Mouse (Mus musculus) cerebellum, adult 11 months (tissue): ENCODE results near the gene Cabp1.
"Not testable (repeated sequence)": the region's sequence is repeated elsewhere in the genome, so short reads cannot be mapped to it uniquely, and the experiment has no call there.

Experiments used
- DNase-seq: peaks from one replicate; pipeline ENCODE4 v3.0.0; 2022

The Cabp1 gene

DNA sequence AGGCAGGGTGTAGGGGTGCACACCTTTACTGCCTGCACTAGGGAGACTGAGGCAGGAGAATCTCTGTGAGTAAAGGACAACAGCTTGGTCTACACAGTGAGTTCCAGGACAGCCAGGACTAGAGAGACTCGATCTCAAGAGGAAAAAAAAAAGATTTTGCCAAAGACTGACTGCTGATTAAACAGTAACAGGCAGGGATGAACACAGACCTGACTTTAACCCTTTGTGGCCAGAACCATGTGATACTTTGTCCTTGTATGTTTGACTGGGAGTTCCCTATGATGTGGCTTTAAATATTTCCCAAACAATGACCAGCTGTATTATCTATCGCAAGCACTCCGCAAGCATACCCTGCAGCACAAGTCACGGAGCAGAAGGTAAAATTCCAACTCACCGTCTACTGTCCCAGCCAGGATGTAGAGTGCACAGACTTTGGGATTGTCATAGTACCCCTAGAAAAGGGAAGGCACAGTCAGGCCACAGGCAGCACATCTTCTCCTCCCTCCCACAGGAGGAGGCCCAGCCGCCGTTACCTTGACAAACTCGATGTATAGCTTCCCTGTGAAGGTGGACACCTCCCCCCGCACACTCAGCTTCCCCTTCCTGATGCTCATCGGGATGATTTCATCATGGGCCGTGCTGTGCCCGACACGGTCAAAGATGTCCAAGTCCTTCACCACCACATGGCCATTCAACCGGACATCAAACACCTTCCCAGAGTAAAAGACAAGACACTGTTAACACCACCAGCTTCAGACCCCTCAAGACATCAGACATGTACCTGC is 44.3 kb downstream of the Cabp1 start:
- no peak for DNase-seq

DNA sequence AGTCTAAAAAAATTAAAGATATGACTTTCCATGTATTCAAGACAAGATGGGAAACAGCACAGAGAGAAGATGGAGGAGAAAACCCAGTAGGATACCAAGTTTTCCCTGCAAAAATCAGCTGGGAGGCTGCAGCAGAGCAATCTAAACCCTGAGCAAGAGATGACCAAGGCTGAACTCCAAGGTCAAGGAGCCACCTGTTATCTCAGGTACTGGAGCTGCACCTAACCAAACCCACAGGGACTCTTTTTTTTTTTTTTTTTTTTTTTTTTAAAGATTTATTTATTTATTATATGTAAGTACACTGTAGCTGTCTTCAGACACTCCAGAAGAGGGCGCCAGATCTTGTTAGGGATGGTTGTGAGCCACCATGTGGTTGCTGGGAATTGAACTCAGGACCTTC is 45.3 kb downstream of the Cabp1 start:
- DNase-seq, result not testable (repeated sequence)

DNA sequence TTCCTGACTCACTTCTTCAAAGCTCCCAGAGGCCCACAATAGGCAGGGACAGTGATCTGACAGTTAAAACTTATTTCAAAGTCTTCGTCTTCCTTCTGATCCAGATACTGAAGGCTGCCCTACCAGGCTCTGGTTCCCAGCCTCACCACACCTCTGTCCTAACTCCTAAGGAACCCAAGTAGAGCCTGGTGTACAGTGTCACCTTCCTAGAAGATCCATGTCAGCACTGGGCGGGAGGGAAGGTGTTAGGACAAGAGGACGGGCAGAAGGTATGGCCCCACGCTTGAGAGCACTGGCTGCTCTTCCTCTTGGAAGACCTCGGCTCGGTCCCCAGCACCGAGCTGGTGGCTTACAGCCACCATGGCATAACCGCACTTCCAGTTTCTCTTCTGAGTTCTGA is 45.8 kb downstream of the Cabp1 start:
- no peak for DNase-seq

DNA sequence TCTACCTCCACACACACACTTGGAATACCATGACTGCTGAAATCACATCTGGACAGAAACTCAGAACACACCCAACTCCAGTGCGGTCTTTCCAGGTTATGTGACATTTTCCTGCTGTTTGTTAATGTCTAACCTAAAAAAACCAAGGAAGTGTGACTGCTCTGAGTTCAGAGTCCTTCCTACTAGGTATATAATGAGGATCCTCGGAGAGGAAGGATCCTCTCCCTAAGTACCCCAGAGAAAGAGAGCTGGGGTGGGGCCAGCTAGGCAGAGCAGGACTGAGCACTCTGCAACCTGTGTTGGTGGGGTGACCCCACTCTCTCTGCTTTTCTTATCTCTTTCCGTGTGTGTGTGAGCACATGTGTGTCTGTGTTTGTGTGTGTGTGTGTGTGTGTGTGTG is 46.8 kb downstream of the Cabp1 start:
- DNase-seq, result no peak

DNA sequence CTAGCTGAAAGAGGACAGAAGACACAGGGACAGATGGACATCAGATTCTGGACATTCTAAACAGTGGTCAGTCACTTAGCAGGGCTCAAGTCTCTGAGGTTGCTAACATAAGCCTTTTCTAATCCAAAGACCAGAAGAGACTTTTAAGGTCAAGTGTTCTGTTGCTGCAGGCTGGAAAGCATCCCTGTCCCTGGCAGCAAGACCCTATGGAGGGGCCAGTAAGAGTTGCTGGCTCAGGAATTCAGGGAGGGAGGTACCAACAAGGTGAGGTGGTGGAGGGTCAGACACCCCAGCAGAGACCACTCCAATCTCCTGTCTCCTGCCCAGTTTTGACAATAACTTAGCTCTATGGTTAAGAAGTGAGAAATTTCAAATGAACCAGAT is 47.4 kb downstream of the Cabp1 start:
- no peak for DNase-seq

DNA sequence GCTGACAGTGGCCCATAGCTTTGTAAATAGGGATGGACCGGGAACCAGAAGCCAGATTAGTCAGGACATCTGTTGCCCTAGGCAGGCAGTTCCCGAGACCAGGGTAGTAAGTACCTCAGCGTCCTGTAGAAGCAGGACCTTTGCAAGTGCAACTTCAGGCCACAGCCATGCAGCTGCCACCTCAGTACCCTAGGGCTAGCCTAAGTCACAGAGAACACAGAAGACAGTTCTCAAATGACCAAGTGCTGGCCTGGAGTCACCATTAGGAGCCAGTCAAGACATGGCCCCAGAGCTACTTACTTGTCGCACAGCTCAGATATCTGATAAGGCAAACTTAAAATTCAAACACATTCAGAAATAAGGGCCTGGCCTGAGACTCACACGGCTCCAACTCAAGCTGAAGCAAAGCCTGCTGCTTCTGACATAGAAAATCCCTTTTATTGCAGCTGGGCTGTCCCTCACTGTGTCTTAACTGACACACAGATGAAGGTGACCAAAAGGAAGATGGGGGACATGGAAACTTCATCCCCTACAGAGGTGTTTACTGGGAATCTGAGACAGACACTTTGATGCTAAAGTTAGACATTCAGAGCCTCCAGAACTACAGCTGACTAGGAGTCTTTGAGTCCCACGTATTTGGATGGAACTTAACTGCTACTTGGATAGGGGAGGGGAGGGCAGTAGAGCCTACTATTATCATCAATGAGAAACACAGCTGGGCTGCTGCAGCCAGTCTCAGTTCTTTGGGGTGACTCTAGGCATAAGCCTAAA is 48.0 kb downstream of the Cabp1 start:
- DNase-seq, result no peak

DNA sequence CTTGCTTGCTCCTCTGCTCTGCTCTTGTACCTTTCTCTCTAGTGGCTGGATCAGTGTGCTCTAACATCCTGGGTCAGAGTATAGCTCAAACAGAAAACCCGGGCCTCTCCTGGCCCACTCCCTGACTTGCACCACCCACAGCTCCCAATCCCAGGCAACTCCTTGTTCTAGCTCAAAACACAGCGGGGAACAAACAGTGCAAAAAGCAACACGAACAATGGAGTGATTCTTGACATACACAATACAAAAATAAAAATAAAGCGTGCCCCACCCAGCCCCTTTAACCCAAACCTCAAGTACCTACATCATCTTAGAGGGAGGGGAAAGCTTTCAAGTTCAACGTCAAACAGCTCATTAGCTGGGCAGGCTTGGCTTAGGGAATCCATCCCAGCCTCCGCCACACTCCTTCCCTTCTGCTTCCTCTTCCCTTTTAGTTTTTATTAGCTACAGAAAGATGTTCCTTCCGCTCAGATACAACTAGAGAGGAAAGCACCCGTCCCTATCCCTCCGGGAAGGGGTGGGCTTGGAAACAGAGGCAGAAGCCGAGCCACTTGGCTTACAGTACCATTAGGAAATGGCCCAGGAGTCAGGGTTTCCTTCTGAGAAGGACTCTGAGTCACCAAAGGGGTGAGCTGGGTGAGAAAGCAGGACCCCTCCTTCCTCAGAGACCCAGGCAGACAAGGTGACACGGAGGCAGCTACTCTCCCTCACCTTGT is 48.8 kb downstream of the Cabp1 start:
- DNase-seq, result no peak

DNA sequence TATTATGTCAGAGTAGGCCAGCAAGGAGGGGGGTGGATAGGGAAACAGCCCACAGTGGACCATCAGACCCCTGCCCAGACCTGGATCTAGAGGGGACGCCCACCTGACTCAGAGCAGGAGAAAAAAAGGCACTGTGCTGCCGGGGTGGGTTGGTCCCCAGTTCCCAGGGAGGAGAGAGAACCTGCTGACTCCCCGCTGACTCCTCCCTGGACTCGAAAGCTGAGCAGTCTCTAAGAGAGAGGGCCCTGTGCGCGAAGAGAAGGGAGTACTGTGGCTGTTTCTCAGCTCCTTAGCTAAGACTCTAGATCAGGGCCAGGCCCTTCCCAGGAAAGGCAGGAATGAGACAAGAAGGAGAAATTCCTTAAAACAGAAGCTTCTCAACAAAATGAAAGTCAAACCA is 49.7 kb downstream of the Cabp1 start:
- DNase-seq, result no peak

DNA sequence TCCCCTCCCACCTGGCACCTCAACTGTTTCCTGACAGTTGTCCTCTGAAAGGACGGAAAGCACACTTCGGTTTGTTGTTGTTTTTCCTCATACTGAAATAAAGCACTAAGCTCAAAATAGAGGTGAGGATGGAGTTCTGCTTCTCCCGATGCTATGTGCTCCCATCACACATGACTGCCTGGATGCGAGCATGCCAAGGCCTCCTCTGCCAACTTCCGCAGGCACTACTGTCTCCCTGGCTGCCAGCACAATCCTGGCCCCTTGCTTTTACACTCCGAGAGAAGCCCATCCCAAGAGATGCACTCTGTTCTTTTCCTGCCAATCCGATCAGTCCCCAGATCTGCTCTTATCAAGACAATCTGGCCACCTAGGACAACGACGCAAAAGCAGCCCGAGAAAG is 50.6 kb downstream of the Cabp1 start:
- DNase-seq, result no peak

DNA sequence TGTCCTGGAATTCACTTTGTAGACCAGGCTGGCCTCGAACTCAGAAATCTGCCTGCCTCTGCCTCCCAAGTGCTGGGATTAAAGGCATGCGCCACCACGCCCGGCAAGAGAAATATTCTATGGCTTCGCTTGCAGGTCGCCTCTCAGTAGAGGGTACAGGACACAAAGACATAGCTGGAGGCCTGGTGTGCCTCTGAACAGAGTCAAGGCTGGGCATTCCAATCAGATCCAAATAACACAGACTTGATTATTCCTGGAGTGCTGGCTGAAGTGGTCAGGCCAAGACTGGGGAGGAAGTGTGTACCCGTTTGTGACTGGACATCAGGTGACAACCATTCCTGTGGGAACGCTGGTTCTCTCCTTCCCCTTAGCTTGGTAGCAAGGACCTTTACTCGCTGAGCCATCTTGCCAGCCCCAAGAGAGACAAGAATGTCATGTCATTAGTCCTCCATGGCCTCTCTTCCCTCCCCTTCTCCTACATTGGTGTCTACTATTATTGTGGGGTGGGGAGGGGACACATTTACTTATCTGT is 51.9 kb downstream of the Cabp1 start:
- DNase-seq, result no peak

DNA sequence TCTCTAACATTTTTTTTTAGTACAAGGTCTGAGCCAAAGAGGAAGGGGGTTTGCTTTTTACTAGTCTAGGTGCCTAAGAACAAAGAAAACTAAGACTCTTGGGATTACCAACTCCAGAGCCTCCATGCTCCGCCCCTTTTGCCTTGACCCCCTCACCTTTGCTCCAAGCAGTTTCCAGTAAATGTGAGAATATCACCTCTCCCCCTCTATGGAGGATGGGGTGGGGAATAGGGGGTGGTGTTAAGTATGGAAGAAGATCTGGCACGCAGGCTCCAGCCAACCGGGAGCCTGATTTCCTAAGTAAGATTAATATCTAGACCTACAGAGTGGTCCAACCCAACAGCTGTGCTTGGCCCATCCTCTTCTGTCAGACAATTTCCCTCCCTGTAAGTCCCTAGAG is 53.5 kb downstream of the Cabp1 start:
- no peak for DNase-seq

DNA sequence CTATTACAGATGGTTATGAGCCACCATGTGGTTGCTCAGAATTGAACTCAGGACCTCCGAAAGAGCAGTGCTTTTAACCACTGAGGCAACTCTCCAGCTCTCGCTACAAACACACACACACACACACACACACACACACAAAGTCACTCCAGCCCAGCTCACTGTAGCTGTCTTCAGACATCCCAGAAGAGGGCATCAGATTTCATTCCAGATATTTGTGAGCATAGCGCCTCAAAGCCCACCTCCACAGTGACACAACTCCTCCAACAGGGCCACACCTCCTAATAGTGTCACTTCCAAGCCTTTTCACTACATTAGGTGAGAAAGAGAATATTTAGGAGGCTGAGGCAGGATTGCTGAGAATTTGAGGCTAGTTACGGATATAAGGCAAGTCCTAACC is 55.1 kb downstream of the Cabp1 start:
- no peak for DNase-seq

DNA sequence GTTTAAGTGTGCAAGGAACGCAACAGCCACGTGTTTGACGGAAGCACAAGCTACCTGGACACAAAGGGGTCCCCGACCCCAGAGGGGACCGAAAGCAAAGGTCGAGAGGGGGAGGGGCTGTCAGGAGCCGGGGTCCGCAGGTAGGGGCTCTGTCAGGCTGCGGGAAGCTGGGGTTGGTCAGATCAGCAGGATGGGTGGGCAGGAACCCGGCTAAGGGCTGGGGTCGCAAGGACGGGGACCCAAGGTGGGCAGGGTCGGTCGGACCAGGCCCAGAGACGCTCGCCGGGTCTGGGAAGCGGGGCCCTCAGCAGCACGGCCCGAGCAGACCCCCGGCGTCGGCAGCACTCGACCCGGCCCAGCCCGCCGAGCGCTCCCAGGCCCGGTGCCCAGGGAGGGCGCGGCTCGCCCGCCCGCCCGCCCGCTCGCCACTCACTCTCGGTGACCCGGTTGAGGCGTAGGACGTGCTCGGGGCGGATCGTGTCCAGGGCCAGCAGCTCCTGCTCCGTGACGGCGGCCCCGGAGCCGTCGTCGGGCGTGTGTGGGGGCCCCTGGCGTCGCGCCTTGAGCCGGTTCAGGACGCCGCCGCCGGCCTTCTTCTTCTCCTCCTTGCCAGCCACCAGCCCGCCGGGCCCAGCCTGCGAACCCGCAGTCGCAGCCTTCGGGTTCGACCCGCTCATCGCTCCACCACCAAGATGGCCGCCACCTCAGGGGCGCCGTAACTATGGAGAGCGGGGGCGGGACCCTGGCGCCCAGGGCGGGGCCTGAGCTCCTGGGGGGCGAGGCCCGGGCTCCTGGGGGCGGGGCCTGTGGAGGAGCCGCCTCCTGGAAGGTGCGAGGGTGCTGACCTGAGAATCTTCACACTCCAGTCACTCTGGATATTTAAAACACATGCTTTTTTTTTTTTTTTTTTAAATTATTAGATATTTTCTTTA is 59.7 kb downstream of the Cabp1 start, which contains the start of gene Unc119b:
Gene Unc119b, minus strand, starts transcription at position 742 of the 932 bp plus-strand sequence.
- DNase-seq, result peak; percentile 89

DNA sequence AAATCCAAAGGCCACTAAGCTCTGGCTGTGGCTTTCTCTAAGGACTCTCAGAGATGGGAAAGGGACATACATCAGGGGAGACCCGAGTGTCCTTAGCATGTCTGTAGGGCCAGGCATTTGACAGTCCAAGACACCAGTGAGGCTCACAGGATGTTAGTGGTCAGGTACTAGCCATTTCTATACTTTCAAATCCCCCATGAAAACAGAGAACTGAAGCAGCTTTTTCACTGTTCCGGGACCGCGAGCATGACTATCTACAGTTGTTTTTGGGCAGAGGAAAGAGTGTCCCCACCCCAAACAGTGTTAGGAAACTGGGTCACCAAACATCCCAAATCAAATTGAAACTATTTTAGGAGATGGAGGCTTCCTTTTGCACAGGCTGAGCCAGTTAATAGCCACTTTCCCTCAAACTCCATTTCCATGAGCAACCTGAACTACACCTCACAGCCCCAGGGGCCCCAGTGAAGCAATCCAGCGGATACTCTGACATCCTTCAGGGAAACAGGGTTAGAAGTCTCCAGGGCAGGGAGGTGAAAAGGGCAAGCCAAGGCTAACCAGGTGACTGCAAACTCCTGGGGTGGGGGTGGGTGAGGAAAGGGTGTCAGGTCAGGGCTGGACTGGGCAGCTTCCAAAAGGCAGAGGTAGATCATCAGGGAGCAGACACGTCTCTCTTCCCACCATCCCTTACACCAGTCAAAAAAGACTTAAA is 60.7 kb downstream of the Cabp1 start:
- no peak for DNase-seq

DNA sequence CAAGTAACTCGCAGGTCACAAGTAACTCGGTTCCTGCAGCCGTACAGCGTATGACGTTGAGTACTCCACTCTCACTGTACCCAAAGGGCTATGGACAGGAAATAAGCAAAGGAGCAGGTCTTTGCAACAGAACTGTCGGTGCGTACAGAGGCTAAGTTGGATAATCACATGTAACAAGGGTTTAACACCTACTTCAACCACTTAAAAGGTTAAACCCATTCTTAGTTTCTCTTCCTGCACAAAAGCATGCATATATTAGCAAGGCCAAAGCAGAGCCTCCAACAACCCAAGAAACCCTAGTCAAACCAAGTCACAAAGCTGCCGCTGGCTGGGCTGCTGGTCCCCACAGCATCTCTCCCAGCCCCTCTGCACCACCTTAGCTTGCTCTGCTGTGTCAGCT is 61.7 kb downstream of the Cabp1 start:
- DNase-seq, result no peak

DNA sequence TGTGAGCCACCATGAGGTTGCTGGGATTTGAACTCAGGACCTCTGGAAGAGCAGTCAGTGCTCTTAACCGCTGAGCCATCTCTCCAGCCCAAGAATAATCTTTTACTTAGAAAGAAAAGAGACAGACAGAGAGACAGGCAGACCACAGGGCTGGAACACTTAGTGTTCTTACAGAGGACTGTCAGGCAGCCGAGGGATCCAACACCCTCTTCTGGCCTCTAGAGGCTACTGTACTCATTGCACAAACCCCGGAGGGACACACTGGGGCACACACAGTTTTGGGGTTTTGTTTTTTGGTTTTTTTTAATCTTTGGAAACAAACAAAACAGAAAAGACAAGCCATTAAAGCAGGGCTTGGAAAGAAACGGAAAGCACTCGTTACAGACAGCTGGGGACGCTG is 64.9 kb downstream of the Cabp1 start:
- no peak for DNase-seq

DNA sequence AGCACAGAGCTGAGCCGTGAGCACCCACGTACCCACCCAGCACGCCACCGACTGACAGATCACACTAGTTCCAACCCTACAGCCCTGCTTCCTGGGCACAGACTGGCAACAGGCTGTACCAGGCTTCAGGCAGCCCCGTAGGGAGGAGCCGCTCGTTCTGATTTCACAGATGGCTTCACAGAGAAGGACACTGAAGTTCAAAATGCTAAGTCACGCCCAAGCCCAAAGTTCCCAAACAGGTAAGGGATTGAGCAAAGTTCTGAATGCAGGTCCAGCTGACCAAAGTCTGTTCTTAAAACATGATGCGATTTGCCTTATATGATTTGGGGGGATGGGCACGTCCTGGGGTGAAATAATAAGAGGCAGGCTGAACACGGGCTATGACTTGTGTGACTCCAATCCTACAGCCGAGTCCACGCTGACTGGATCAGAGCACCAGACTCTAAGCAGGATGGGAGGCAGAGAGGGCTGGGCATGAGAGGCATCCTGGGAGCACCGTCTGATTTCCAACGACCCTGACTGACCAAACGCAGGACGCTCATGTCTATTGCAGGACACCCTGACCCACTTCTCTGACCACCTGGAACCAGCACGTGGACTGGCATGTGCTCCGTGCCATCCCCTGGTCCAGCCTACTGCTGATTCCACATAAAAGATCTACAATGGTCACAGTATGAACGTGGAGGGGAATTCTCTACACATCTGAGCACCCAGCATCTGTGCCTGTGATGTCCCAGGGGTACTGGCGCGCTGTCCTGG is 66.6 kb downstream of the Cabp1 start:
- peak; percentile 49 for DNase-seq

DNA sequence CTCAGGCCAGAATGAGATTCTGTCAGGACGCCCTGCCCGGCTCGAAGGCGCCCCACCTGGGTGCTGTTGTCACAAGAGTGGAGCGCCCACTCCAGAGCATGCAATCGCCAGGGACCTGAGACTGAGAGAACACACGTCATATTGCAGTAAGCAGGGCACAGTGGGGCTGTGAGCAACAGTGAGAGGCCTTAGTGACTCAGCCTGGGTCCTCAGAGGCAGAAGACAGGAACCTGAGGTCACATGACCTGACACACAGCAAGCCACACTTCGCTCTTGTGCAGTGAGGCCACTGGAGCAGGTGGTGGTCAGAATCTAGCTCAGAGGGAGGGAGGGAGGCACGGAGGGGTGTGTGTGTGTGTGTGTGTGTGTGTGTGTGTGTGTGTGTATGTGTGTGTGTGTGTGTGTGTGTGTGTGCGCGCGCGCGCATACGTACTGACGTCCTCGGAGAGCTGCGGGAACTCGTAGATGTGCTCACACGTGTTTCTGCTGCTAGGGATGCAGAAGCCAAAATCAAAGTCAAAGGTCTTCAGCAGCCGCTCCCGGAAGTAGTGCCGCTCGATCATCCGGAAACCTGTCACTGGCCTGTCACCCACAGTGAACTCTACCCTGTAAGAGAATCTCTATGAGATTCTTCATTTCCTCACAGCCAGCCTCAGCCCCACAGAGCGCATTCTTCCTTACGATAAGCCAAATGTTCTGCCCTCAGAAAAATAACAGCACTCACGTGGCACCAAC is 67.4 kb downstream of the Cabp1 start:
- DNase-seq, result no peak

DNA sequence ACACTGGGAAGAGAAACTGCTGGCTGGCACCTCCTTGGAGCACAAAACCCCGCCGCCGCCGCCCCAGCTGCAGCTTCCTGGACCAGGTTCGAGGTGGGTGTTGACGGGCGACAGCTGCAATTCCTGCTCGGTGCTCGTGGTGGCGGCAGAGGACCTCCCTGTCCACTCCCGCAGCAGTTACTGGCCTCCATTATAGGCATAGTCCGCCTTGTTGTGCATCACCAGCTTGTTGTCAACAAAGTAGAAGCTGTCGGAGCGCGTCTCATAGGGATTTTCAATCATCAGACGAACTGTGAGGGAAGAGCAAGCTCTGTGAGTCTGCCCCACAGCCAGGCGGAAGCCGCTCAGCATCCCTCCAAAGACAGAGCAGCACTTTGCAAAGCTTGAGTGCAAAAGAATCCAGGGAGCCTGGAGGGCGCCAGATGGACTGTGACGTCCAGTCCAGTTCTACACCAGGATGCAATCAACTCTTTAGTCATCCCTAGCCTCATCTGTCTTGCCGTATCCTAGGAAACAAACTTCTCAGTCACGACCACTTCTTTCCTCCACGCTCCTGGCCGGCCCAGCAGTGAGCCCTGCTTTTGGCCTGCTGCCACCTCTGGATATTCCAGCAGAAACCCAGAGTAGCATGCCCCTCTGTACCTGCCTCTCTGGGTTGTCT is 68.8 kb downstream of the Cabp1 start:
- DNase-seq, result peak; percentile 87

DNA sequence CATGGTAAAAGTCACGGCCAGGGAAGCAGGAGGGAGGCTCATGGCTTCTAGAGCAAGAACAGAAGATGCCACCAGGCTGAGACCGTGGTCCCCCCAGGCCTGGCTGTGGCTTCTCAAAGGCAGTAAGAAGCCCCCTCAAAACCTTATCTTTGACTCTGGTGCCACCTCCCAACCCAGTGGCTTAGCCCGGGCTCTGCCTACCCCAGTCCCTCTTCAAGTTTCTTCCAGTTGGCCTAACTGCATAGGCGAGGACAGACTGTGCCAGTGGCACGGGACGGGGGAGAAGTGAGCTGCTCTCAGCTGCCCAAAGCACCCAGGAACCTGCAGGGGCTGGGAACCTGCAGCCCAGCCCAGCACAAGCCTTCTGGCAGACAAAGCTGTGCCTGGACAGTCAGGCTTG is 69.5 kb downstream of the Cabp1 start:
- DNase-seq, result no peak
